Mouse (Mus musculus) heart, adult 8-10 months (tissue): ENCODE results near the gene Pik3cb. TPM values are rescaled to one million over a fixed set of nuclear protein-coding genes. Genes with fewer than 3 reads are reported as not detected.

Experiments used
- DNase-seq: peaks from one replicate; pipeline ENCODE4 v3.0.0; 2022; ENCODE audit warnings: low spot score
- total RNA-seq, 4 experiments: library from RNA; stranded (reverse); gene quantifications; 2 replicates each; pipeline ENCODE4 v1.2.4; 2022

Pik3cb gene
- total RNA-seq, 4 experiments from 2014 or later, result 11.9 to 12.9 (median 12.3) TPM

DNA sequence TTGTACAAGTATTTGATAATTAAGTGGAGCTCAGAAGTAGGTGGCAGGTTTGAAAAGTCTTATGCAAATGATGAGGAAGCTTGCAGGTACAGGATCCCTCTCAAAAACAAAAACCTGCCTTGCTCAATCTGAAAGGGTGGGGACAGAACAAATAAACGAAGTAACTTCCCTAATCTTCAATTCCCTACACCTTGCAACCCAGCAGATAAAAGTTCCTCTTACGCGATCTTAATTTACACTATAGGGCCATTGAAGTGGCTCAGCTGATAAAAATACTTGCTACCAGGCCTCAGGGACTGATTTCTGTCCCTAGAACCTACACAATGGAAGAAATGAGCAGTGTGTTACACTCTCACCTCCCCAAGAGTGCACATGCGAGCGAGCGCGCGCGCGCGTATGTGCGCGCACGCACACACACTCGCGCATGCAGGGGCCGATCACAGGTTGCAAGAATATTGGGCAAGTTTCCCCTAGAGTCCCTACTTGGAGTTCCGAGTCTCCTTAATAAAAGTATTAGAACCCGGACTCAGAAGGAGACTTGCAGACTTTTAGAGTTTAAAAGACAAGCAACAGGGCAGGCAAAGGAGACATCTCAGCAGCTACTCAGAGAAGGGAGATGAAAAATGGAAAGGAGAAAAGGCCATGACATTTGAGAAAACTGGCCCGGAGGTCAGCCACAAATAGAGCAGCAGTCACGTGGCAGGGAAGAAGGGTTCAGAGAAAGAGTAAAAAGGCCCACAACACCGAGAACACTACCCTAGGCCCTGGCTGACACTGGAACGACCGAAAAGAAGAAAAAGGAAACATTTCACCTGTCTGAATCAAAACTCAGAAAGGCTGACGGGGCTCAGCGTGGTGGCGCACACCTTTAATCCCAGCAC lies 6.7 kb upstream of the Pik3cb start:
- DNase-seq, result no peak

DNA sequence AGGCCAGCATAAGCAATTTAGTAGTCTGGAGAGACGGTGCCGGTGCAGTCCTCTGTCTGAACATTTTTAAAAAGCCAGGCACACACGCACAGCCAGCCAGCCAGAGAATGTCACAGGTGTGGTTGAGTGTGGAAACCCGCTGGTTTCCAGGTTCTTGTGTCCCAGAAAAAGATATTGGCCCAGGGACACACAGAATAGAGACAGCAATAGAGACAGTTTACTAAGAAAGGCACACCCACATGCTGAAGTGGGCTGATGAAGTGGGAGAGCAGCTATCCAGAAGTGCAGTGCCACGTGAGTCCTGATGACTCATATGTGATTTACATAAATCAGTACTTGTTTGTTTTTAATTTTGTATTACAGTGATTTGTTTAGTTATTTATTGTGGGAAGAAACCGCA lies 5.3 kb upstream of the Pik3cb start:
- DNase-seq, result no peak

DNA sequence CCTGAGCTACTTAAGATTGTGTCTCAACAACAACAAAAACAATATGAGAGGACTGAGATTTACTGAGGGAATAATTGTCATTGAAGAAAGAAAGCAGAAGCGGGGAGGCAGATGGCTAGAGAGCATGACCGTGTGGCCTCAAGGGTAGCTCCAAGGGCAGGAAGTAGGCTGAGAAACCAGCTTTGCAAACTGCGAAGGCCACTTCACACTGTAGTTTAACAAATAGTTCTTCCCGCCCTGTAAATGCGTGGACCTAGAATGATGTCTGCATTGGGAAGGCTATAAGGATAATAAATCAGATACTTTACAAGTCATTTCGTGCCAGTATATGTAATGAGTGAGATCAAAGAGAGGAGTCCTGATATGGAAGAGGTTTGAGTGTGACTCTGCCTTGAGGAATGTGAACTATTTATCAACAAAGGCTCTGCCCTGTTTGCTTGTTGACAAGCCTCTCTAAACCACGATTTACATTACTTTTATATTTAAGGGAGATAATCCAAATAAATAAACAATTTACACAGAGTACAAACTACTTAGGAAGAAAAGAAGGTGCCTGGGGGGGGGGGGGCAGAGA lies 4.1 kb upstream of the Pik3cb start:
- no peak for DNase-seq

DNA sequence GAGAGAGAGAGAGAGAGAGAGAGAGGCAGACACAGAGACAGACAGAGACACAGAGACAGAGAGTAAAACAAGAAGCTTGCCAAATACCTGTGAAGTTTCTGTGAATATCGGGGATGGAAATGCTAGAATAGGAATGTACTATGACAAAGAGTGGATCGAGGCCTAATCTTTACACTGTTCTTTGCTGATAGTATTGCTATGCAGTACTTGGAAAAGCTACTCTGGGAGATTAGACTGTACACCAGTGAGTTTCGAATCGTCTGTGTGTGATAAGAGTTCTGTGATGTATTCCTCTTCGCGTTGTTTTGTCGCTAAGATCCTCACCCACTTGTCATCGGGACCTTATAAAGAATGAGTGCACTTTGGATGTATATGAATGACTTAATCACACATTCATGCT lies 1.2 kb upstream of the Pik3cb start:
- DNase-seq, result no peak

DNA sequence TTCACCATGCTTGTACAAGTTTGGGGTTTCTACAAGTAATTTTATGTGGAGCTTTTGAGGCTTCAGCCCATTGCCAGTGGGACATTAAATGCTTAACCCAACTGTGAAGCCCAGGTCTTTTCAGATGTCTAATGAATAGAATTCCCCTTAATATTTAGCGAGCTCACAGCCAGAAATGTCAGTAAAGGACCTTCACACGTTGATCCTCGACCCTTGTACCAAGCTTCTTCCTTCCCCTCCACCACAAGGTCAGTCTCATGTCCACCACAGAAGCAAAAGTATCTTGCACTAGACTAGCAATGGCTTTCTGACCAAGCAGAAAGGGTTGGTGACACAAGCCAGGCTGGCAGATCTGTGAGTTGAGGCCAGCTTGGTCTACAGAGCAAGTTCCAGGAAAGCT lies 750 bp upstream of the Pik3cb start:
- no peak for DNase-seq

- no peak for DNase-seq
These were observed 1.0 kb downstream of the Pik3cb start for GRCm38 (mm10) chr9:99139194-99140023.

- no peak for DNase-seq
These were observed 3.1 kb downstream of the Pik3cb start for GRCm38 (mm10) chr9:99137301-99137700.

DNA sequence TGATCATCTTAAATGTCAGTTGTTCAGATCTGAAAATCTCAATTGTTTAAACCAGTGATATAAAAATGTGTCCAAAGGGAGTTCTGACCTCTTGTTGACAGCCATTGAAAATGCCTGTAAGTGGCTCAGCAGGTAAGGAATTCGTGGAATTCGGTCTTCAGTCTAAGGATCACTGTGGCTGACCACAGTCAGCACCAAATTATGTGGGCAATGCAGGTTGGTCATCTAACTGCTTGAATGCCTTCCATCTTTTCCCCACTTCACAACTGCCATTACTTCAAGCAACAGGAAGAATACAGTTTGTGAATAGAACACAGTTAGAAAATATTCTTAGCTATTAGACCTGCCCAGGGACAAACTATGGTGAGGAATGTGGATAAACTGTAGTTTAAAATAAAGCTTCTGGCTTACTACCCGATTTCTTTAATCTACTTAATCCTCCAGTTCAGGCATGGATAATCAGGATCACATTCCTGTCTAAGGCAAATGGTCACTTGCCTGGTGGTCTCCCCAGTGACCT lies 8.4 kb downstream of the Pik3cb start:
- no peak for DNase-seq

GRCm38 (mm10) chr9:99131119-99131518 lies 9.3 kb downstream of the Pik3cb start:
- DNase-seq, result no peak

DNA sequence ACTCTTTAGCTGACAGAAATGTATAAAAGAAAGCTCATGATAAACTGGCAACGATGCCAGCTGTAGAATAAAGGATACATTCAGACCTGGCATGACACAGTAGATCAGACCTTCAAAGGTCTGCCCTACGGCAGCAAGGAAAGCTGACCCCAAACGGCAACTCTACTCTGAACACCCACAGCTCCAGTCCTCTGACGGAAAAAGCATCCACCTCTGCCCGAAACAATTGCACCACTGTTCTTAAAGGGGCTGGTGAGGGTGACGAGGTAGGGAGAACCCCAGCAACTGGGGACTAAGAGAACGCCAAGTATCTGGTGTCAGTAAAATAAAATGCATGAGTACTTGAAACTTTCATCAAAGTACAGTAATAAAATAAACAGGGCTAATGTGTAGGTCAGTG lies 12.8 kb downstream of the Pik3cb start:
- no peak for DNase-seq

DNA sequence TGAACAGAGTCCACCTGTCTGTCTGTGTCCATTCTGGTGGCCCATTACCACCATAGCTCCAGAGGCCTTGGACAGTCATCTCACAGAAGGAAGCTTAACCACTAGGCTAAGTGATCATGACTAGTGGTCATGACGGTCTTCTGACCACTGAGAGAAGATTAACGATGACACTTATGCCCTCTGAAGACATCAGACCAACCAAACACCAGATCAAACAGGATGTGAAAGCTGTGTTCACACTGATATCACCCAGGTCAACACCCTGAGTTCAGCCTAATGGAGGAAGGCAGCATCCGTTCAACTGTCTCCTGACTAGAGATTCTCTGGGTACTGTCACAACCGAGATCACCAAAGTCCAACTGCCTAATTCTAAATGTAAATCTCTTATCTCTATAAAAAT lies 17.7 kb downstream of the Pik3cb start:
- DNase-seq, result no peak

DNA sequence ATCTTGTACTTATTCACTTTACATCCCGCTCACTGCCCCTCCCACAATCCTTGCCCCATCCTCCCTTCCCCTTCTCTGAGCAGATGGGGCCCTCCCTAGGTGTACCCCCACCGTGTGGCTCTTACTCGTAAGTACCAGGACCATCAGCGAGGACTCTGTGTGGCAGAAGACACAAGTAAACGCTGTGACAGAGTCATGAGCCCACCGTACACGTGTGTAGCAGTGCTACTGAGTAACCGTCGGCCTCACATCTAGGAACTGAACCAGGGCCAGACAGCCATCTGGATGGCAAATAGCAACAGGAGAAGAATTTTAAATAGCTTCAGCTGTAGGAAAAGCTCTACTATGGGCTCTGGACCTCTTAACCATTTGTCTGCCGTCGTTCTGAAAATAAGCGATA lies 28.0 kb downstream of the Pik3cb start:
- no peak for DNase-seq

DNA sequence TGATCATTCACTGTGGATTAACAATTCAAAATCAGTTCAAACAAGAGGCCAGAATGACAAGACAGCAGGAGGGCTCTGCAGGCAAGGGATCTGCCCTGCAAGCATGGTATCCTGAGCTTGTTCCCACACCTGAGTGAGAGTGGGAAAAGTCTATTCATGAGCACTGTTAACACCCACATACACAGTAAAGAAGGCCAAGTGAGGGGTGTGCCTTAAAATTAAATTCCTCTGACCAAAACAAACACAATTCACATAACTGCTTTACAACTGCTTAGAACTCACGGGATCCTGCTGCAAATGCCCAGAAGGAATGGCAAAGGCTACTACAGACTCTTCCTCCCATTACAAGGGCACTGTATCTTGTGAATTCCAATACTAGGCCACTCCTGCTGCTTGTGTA lies 29.3 kb downstream of the Pik3cb start:
- no peak for DNase-seq

GRCm38 (mm10) chr9:99110213-99110612 lies 30.2 kb downstream of the Pik3cb start:
- DNase-seq, result no peak

- no peak for DNase-seq
These were observed 30.8 kb downstream of the Pik3cb start for GRCm38 (mm10) chr9:99109585-99109984.

DNA sequence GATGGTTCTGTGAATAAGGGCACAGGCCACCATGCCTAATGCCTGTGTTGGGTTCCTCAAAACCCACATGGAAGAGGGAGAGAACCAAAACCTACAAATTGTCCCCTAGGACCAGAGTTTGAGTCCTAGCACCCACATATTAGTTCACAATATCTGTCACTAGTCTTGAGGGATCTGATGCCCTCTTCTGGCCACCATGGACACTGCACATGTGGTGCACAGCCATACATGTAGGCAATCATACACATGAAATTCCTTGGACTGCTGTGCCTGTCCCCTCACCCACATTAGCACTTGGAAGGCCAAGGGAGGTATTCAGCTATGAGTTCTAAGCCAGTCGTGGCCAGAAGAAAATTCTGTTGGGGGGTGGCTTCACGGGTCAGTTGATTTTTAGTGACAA lies 36.0 kb downstream of the Pik3cb start:
- no peak for DNase-seq

GRCm38 (mm10) chr9:99103865-99104264 lies 36.6 kb downstream of the Pik3cb start:
- DNase-seq, result peak; percentile 38

DNA sequence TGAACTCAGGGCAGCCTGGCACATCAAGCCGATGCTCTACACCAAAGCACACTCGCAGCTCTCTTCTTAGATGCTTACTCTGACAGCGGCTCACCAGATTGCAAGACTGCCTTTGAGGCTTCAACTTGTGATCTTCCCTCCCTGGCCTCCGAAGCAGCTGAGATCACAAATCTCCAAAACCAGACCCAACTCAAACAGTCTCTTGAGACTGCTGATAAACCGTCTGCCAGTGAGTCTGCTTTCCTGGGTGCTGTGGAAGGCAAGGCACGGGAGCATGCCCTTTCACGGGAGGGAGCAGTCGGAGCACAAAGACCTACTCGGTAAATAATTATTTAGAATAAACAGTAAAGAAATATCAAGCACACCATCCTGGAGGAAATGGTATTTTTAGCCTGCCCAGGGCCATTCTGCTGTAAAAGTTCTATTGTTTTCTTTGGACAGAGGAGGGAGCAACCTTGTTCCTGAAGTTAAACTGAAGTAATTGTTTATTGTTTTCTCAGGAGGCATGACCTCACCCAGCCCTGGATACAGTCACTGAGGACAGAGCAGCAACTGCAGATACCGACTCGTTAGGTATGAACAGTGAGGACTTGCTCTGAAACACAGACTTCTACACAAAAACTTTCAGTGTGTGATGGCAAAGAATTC lies 41.8 kb downstream of the Pik3cb start:
- peak; percentile 61 for DNase-seq

GRCm38 (mm10) chr9:99097668-99098067 lies 42.8 kb downstream of the Pik3cb start:
- DNase-seq, result no peak

GRCm38 (mm10) chr9:99095192-99095591 lies 45.2 kb downstream of the Pik3cb start:
- no peak for DNase-seq

DNA sequence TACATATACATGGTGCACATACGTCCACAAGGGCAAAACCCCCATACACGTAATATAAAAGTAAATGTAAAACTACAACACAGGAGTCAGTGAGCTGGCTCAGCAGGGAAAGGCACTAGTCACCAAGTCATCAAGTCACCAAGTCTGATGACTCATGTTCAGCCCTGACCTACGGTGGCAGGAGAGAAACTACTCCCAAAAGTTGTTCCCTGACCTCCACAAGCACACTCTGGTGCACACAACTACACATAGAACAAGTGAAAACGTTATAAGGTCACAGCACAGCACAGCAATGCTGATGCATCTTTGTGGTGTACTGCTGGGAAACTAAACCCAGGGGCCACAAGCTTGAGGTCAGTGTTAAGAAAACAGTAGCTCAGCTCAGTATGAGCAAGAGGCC lies 49.9 kb downstream of the Pik3cb start:
- DNase-seq, result no peak

DNA sequence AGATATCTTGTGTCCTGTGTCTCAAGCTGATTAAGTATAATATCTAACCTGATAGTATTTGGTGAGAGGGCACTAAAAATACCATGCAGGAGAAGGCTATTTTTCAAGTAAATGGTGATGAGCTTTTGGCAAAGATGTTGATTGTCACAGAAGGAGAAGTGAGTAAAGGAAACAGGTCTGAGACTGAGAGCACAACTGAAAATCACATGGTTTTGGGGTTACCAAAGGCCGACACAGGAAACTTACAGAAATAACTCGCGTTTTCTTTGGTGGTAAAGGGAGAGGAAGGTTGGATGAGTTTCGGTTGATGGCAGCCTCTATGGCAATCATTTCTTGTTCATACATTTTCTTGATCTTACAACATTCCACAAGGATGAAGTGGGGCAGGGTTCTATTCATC lies 50.5 kb downstream of the Pik3cb start:
- DNase-seq, result no peak
